Mouse (Mus musculus): ENCODE results near the gene Gm11077.

Gene Gm11077

DNA sequence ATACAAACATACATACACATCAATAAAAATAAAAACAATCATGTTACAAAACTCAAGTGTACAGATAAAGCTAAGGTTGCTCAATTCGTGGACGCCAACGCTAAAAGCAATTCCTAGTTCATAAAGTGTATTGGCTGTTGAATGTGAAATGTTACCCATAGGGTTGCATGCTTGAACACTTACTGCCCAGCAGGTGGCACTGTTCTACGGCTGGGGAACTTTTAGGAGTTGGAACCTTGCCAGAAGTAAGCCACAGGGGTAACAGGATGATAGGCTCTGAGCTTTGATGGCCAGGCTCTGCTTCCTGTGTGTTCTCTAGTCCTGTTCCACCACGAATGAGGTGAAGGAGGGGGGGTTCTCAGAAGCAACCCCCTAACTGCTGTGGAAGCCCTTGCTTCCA lies at the start of gene Gm11077:
TSS of gene Gm11077 (plus strand) at position 13 of the 400 bp plus-strand sequence.
- DNase-seq (ENCODE audit: low read depth, low spot score): no peak

- DNase-seq (ENCODE audit: low read depth, low spot score): peak; percentile 67
Measured at GRCm38 (mm10) chr6:140680713-140681112, 48.4 kb upstream of the Gm11077 start.

- DNase-seq (ENCODE audit: low read depth, low spot score): no peak
Measured at GRCm38 (mm10) chr6:140682829-140683228, 46.3 kb upstream of the Gm11077 start.

DNA sequence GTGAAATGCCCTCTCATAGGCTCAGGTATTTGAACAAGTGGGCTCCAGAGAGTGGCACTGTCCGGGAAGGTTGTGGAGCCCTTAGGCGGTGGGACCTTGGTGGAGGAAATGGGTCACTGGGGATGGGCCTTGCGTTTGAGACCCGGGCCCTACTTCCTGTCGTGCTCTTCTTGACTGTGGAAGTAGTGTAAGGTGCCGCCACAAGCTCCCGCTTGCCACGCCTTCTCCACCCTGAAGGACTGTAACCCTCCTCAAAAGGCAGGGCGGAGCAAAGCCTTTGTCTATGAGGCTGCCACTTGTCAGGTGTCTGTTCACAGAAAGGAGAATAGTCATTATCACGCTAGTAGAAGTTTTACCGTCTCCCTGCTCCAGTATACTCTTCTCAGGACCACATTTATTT lies 44.7 kb upstream of the Gm11077 start:
- DNase-seq (ENCODE audit: low read depth, low spot score): no peak

GRCm38 (mm10) chr6:140689617-140690404 lies 39.3 kb upstream of the Gm11077 start:
- no peak for DNase-seq (ENCODE audit: low read depth, low spot score)

GRCm38 (mm10) chr6:140692160-140692559 lies 36.9 kb upstream of the Gm11077 start:
- DNase-seq (ENCODE audit: low read depth, low spot score): no peak

- no peak for DNase-seq (ENCODE audit: low read depth, low spot score)
Measured at GRCm38 (mm10) chr6:140696192-140696879, 32.7 kb upstream of the Gm11077 start.

- DNase-seq (ENCODE audit: low read depth, low spot score): no peak
Measured at GRCm38 (mm10) chr6:140697994-140698393, 31.1 kb upstream of the Gm11077 start.

DNA sequence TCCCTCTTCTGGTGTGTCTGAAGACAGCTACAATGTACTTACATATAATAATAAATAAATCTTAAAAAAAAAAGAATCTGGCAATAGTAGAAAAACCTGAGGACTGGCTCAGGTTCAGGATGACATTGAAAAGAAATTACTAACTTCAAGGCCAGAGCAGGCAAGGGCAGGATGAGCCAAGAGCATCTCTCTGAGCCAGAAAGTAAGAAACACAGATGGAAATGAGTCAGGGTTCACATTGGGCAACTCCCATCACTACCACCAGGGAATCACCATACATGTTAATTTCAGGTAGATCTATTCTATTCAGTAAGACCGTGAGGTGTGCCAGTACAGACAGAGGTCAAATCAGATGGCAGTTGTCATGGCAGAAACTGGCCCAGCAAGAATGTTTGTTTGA lies 30.5 kb upstream of the Gm11077 start:
- no peak for DNase-seq (ENCODE audit: low read depth, low spot score)

DNA sequence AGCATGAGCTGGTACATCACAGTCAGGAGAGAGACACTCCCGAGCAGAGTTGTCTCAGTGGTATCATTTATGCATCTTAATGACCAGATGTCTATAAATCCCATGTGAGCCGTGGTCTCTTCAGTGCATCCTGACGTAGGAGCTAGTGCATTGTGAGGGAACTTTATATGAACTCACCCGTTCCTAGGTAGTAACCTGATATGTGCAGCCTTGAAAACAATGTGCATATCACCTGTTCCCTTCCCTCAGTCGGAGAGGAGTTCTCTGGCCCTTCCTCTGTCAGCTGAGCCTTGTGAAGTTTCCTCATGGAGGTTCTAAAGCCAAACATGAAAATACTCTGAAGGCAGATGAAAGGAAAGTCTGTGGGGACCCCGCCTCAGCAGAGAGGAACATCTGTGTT lies 27.8 kb upstream of the Gm11077 start:
- DNase-seq (ENCODE audit: low read depth, low spot score): no peak

DNA sequence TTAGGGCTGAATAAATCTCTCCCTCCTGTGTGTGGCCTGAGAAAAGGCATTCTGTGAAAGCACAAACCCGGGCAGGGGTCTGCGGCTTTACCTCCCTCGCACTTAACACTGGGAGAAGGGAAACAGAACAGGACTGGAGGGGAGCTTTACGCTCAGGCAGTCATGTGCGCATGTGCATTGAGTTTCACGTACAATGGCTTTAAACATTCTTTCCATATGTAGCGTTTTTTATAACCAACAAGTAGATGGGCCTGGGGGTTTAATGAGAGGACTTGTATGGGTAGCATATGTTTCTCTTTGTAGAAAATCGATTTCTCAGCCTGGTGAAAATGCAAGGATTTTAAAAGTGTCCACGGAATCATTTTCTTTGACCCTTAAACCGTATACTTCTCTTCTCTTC lies 24.0 kb upstream of the Gm11077 start:
- DNase-seq (ENCODE audit: low read depth, low spot score): no peak

- DNase-seq (ENCODE audit: low read depth, low spot score): no peak
Measured at GRCm38 (mm10) chr6:140706056-140706455, 23.0 kb upstream of the Gm11077 start.

- DNase-seq (ENCODE audit: low read depth, low spot score): no peak
Measured at GRCm38 (mm10) chr6:140708059-140708458, 21.0 kb upstream of the Gm11077 start.

- DNase-seq (ENCODE audit: low read depth, low spot score): no peak
Measured at GRCm38 (mm10) chr6:140709415-140710107, 19.5 kb upstream of the Gm11077 start.

DNA sequence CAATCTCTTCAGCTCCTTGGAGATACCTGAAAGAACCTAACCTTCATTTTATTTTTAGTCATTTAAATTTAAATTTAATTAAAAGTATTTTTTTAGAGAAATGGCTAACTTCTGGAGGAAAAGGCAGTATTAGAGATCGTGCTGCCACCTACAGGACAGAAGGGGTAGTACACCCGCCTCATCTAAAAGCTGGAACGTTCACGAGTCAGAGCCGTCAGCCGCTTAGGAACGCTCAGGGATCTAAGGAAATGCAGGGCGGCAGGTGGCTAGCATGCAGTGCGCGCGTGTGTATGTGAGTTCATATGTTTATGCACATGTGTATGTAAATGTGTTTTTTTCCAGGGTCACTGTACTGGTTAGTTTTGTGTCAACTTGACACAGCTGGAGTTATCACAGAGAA lies 16.3 kb upstream of the Gm11077 start:
- DNase-seq (ENCODE audit: low read depth, low spot score): no peak

GRCm38 (mm10) chr6:140714905-140715365 lies 14.1 kb upstream of the Gm11077 start:
- peak; percentile 65 for DNase-seq (ENCODE audit: low read depth, low spot score)

GRCm38 (mm10) chr6:140722058-140722457 lies 7.0 kb upstream of the Gm11077 start:
- DNase-seq (ENCODE audit: low read depth, low spot score): no peak

- DNase-seq (ENCODE audit: low read depth, low spot score): no peak
Measured at GRCm38 (mm10) chr6:140730669-140731401, 1.8 kb downstream of the Gm11077 start.

DNA sequence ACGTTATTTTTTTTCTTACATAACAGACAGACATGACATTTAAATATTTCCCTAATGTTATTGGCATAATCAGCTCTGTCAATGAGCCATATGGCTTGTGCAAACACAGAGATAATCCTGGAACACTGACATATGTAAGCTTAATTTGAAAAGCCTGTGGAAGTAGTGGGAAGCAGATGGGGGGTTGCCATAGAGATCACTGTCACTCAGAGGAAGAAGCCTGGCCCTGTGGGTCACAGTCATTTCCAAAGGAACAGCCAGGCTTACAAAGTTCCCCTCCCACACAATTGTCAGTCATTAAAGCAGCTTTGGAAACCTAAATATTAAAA lies 2.3 kb downstream of the Gm11077 start:
- no peak for DNase-seq (ENCODE audit: low read depth, low spot score)

DNA sequence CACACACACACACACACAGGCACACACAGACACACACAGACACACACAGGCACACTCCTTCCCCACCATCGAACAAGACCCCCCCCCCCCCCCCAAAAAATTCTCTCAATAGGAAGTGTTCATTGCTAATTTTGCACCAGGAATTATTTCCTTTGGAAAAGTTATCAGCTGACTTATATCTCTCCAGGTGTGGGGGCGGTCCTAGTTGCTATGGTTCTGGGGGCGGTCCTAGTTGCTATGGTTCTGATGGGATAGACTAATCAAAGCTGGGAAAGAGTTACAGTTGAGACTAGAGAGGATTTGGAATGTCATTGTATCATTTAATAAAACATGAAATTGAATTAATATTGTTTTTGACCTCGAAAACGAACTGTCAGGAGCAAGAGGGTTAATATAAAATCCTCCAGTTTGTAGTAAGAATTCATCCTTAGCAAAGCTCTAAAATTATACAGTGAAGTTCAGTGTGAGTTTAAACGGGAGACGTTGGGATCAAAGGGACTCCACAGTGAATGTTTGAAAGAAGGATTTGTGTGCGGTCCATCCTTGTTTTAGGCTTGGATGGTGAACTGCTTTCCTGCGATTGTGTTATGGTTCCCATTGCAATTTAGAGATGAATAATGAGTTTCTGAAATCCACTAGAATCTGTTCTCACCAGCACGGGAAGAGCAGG lies 4.0 kb downstream of the Gm11077 start:
- no peak for DNase-seq (ENCODE audit: low read depth, low spot score)

GRCm38 (mm10) chr6:140733641-140733986 lies 4.5 kb downstream of the Gm11077 start:
- DNase-seq (ENCODE audit: low read depth, low spot score): no peak
